Mouse (Mus musculus) hindbrain, postnatal 0 days (tissue): ENCODE results near the gene Pam. TPM values are rescaled to one million over a fixed set of nuclear protein-coding genes. Genes with fewer than 3 reads are reported as not detected.

ENCODE experiments used
- ATAC-seq: fragments of 200-750 bp; cut with Nextera tagmentation; 2 replicates; pipeline ENCODE4 v1.8.0; 2017; ENCODE audit warnings: mild to moderate bottlenecking, moderate TSS enrichment, moderate library complexity
- DNase-seq: peaks from one replicate; pipeline ENCODE4 v3.0.0-alpha.2; 2015; ENCODE audit warnings: low spot score
- H3K27ac ChIP-seq: fragments of 300-500 bp; sonication (generic); 2 replicates; pipeline ENCODE4 v1.5.1; 2014; ENCODE audit warnings: mild to moderate bottlenecking
- H3K27me3 ChIP-seq: fragments of 300-500 bp; sonication (generic); 2 replicates; pipeline ENCODE4 v1.6.1; 2014; ENCODE audit warnings: low read length, mixed read lengths; ENCODE audit not compliant: insufficient read depth
- H3K36me3 ChIP-seq: fragments of 300-500 bp; sonication (generic); 2 replicates; pipeline ENCODE4 v1.6.1; 2014; ENCODE audit warnings: low read length, mixed read lengths; ENCODE audit not compliant: insufficient read depth
- H3K4me1 ChIP-seq: fragments of 300-500 bp; sonication (generic); 2 replicates; pipeline ENCODE4 v1.6.1; 2014; ENCODE audit warnings: antibody characterized with exemption, low read length, mixed read lengths; ENCODE audit not compliant: insufficient read depth
- H3K4me2 ChIP-seq: fragments of 300-500 bp; sonication (generic); 2 replicates; pipeline ENCODE4 v1.6.1; 2014; ENCODE audit warnings: low read depth, mild to moderate bottlenecking, low read length, moderate library complexity, mixed read lengths
- H3K4me3 ChIP-seq: fragments of 300-500 bp; sonication (generic); 2 replicates; pipeline ENCODE4 v1.5.1; 2014; ENCODE audit warnings: low read length
- H3K9ac ChIP-seq: fragments of 300-500 bp; sonication (generic); replicated peaks from 2 replicates; pipeline ENCODE4 v1.6.1; 2014; ENCODE audit warnings: mild to moderate bottlenecking, low read length, moderate library complexity, mixed read lengths
- H3K9me3 ChIP-seq: fragments of 300-500 bp; sonication (generic); 2 replicates; pipeline ENCODE4 v1.6.1; 2016; ENCODE audit warnings: low read length, mixed read lengths
- CTCF ChIP-seq: IDR thresholded peaks from 2 replicates; pipeline ENCODE4 v1.5.1; 2016; ENCODE audit warnings: antibody characterized with exemption, control low read depth, low read depth
- WGBS: fragments of 180-500 bp; shearing (Covaris S2); extraction: QIAGEN DNeasy Blood & Tissue Kit; methylation state at CpG from one replicate; pipeline ENCODE4 v1.1.7; 2014; 5-methylcytosine and 5-hydroxymethylcytosine counted together
- polyA plus RNA-seq: library from polyadenylated mRNA; unstranded; fragments of >200 nt; fragmentation: Nextera tagmentation; extraction: Ambion mirVana; gene quantifications from 2 replicates; pipeline ENCODE4 v1.2.1, GENCODE M21; 2015
- total RNA-seq: library from RNA; depleted of rRNA; stranded (reverse); fragments of >200 nt; gene quantifications from 2 replicates; pipeline ENCODE4 v1.2.3, GENCODE M21; 2014; rRNA removed

The Pam gene
- total RNA-seq, result 76.8 and 77.3 TPM in 2 replicates
- 40.8 and 44.7 TPM in 2 replicates for polyA plus RNA-seq

- 1% methylated on average over 57 of the region's 82 CpGs for WGBS
- Histone ChIP-seq H3K4me2 (peak within 1 kb of the TSS; percentile 92), H3K9me3 (no peaks in the 10 kb centered on the region), H3K4me3 (peak within 1 kb of the TSS; percentile 87), H3K27ac (peak within 1 kb of the TSS; percentile 76), H3K27me3 (no peaks in the 10 kb centered on the region), H3K4me1 (0 out of 2 replicates have a peak, but pooled peaks cover 4% of the 10 kb centered on the region), H3K36me3 (no peaks in the 10 kb centered on the region), H3K9ac (peak within 1 kb of the TSS; percentile 84)
- peak; percentile 93 for ATAC-seq
- no peak for TF ChIP-seq CTCF
- DNase-seq, result peak; percentile 80
Observed at GRCm38 (mm10) chr1:98095246-98095990, at the start of gene Pam. TSS of gene Pam (minus strand) at chr1:98095646.

DNA sequence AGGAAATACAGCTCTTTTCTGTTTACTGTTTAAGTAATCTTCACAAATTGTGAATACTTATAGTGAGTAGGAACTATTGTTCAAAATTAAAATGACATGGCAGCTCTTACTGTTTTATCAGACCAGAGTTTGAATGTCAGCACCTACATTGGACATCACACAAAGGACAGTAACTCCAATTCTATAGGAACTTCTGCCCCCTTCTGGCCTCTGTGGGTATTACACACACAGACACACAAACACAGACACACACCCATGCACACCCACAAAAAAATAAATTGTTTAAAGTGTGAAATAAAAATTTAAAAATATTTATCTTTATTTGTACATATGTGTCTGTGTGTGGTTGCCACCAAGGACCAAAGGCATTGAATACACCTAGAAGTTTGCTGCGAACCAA is 49.4 kb upstream of the Pam start:
- H3K9me3 ChIP-seq, result no peaks in the 10 kb centered on the region
- DNase-seq (no peak), ATAC-seq (no peak)
- H3K4me1 ChIP-seq, result no peaks in the 10 kb centered on the region
- H3K9ac ChIP-seq, result no peak overlapping the region
- H3K27me3 ChIP-seq, result no peaks in the 10 kb centered on the region
- H3K27ac ChIP-seq, result no peak overlapping the region
- 100% methylated on average over 1 of the region's 1 CpGs for WGBS
- H3K36me3 ChIP-seq, result no peaks in the 10 kb centered on the region
- 0 out of 2 replicates have a peak, but pooled peaks have one; percentile 17 for TF ChIP-seq CTCF
- H3K4me3 ChIP-seq, result no peak overlapping the region
- no peak overlapping the region for H3K4me2 ChIP-seq

DNA sequence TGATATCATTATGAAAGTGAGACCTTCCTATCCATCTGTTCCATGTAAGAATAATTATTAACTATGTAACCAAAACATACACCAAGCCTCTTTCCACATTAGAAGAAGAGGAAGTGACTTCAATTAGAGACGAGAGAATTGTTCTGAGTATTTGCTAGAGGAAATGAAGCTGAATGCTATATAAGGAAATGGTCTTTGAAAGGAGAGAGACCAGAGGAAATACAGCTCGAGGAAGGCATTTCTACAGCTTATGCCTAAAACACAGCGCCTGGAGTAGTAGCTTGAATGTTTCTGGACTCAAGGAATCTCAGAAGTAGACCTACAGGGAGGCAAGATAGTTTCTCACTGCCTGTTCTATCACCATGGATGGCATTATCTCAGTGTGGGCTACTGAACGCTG is 35.8 kb upstream of the Pam start:
- no peaks in the 10 kb centered on the region for H3K27me3 ChIP-seq
- no peaks in the 10 kb centered on the region for H3K36me3 ChIP-seq
- H3K4me3 ChIP-seq, result no peak overlapping the region
- H3K4me2 ChIP-seq, result no peak overlapping the region
- H3K9ac ChIP-seq, result no peak overlapping the region
- H3K27ac ChIP-seq, result no peak overlapping the region
- no peaks in the 10 kb centered on the region for H3K4me1 ChIP-seq
- WGBS, result 80% methylated on average over 4 of the region's 4 CpGs
- TF ChIP-seq CTCF, result no peak
- ATAC-seq (no peak), DNase-seq (no peak)
- H3K9me3 ChIP-seq, result no peaks in the 10 kb centered on the region

DNA sequence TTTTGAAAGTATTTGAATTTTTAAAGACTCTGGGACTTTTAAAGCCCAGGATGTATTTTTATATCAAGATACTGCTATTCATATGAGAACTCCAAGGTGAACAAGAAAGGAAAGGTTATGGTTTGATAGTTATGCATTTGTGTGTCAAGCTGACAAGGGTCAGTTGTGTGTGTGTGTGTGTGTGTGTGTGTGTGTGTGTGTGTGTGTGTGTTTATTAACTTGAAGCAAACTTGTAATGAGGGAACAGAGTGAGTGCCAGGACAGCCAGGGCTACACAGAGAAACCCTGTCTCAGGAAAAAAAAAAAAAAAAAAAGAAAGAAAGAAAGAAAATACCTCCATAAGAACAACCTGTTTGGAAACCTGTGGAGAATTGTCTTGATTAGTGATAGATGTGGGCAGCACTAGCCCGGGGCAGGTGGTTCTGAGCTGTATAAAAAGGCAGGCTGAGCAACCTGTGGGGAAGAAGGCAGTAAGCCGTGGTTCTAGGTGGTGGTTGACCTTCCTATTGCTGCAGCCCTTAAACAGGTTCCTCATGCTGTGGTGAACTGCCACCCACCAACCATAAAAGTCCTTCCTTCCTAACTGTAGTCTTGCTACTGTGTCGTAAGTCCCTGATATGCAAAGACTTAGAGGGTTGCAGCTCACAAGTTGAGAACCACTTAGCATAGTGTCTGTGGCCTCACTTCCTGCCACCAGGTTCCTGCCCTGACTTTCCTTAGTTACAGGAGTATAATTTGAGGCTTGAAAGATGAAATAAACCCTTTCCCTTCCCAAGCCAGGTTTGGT is 34.3 kb upstream of the Pam start:
- no peaks in the 10 kb centered on the region for H3K27me3 ChIP-seq
- H3K4me3 ChIP-seq, result no peak overlapping the region
- no peaks in the 10 kb centered on the region for H3K36me3 ChIP-seq
- H3K4me2 ChIP-seq, result no peak overlapping the region
- no peaks in the 10 kb centered on the region for H3K4me1 ChIP-seq
- WGBS, result 93% methylated on average over 3 of the region's 3 CpGs
- no peak overlapping the region for H3K27ac ChIP-seq
- no peak overlapping the region for H3K9ac ChIP-seq
- DNase-seq, result no peak
- no peaks in the 10 kb centered on the region for H3K9me3 ChIP-seq
- TF ChIP-seq CTCF, result no peak
- ATAC-seq, result no peak

DNA sequence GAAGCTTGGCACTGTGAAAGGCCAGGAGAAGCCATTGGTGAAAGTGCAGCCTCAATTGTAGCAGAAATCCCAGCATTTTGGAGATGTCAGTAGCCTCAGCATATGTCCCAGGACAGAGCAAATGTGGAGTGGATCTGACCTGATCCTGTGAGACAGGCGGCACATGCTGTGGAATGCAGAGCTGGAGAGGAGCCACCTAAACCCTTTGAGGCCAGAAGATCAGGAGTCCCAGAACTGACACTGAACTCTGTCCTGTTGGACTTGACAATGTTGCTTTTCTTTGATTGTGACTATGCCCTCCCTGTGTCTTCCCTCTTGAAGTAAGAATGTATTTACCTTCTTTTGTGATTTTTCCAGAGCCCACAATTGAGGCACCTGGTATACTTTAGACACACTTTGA is 33.7 kb upstream of the Pam start:
- WGBS, result 80% methylated on average over 1 of the region's 1 CpGs
- Histone ChIP-seq H3K9me3 (no peaks in the 10 kb centered on the region), H3K4me3 (no peak overlapping the region), H3K9ac (no peak overlapping the region), H3K4me1 (no peaks in the 10 kb centered on the region), H3K27me3 (no peaks in the 10 kb centered on the region), H3K27ac (no peak overlapping the region), H3K36me3 (no peaks in the 10 kb centered on the region), H3K4me2 (no peak overlapping the region)
- no peak for DNase-seq
- TF ChIP-seq CTCF, result no peak
- no peak for ATAC-seq

GRCm38 (mm10) chr1:98128338-98129096 is 33.1 kb upstream of the Pam start:
- no peak for TF ChIP-seq CTCF
- H3K27me3 ChIP-seq, result no peaks in the 10 kb centered on the region
- no peak overlapping the region for H3K4me2 ChIP-seq
- no peak overlapping the region for H3K27ac ChIP-seq
- no peaks in the 10 kb centered on the region for H3K4me1 ChIP-seq
- H3K36me3 ChIP-seq, result no peaks in the 10 kb centered on the region
- ATAC-seq (no peak), DNase-seq (no peak)
- H3K4me3 ChIP-seq, result no peak overlapping the region
- H3K9ac ChIP-seq, result no peak overlapping the region
- no peaks in the 10 kb centered on the region for H3K9me3 ChIP-seq
